In genomic region chr10:56980821-56981220, GRCm38 (mm10) we compare ENCODE assay signal across 12 mouse cellular contexts.
DNase-seq lines count a peak whose midpoint lies in the region; ATAC-seq and TF ChIP-seq lines count a peak whose summit lies in the region.
"Had no signal": no experiment of that assay in that cellular context is flagged by ENCODE, and none has a peak within 500 bp of the region (broad histone marks: within the 10 kb centered on the region; RNA-seq: fewer than 3 reads in every experiment).

No protein-coding gene starts in this region.

- no peak for TF ChIP-seq CTCF in lung, postnatal 0 days (IDR thresholded peaks at IDR 0.05)

- no peak overlapping the region for H3K4me3 ChIP-seq in lung, postnatal 0 days (ENCODE audit: low read depth, low read length)
- H3K4me3 ChIP-seq: neural tube, embryonic 13.5 days had no signal

- 33% methylated on average over 3 of the region's 3 CpGs for WGBS in lung, postnatal 0 days

- H3K36me3 ChIP-seq in lung, postnatal 0 days (ENCODE audit: insufficient read depth, low read length) = no peaks in the 10 kb centered on the region
- H3K36me3 ChIP-seq: neural tube, embryonic 13.5 days had no signal

- H3K9ac ChIP-seq in lung, postnatal 0 days (replicated peaks; ENCODE audit: low read depth) = no peak overlapping the region
- H3K9ac ChIP-seq: neural tube, embryonic 13.5 days had no signal

- no peaks in the 10 kb centered on the region for H3K4me1 ChIP-seq in lung, postnatal 0 days (ENCODE audit: insufficient read depth, low read depth, low read length)
- H3K4me1 ChIP-seq: neural tube, embryonic 13.5 days had no signal

- peak; percentile 43 for DNase-seq in brain, adult 2 months (ENCODE audit: low read depth, low spot score)
- DNase-seq in heart, adult 8-10 months (ENCODE audit: low spot score) = peak; percentile 81
- DNase-seq in heart, postnatal 25 days (ENCODE audit: low spot score) = peak; percentile 23
- peak; percentile 88 for DNase-seq in lung, postnatal 0 days (ENCODE audit: low spot score)
- no peak for DNase-seq in yolk sac, embryonic 10.5 days (ENCODE audit: low spot score)
- DNase-seq in adrenal gland, postnatal 10 days = no peak
- no peak for DNase-seq in spleen, postnatal 10 days (ENCODE audit: low spot score in 2 of 2)
- DNase-seq in thymus, postnatal 36 days = no peak
- DNase-seq: gastrocnemius, postnatal 36 days; kidney, postnatal 14 days had no signal

- no peak overlapping the region for H3K4me2 ChIP-seq in lung, postnatal 0 days (replicated peaks; ENCODE audit: low read depth, low read length)
- H3K4me2 ChIP-seq: neural tube, embryonic 13.5 days had no signal

- TF ChIP-seq EP300 in lung, postnatal 0 days (IDR thresholded peaks at IDR 0.05) = peak; percentile 96

- intact Hi-C loops in heart, postnatal 25 days (cut with DNase I) = loop anchor here (2.0 kb wide), 1 partner anchor 132 kb away; no protein-coding TSS in a partner anchor

- ATAC-seq in lung, postnatal 0 days = peak; percentile 98
- ATAC-seq: midbrain, embryonic 16.5 days had no signal

- no peaks in the 10 kb centered on the region for H3K9me3 ChIP-seq in lung, postnatal 0 days (ENCODE audit: low read length)
- H3K9me3 ChIP-seq: neural tube, embryonic 13.5 days had no signal

- H3K27ac ChIP-seq in lung, postnatal 0 days (ENCODE audit: low read length) = peak overlapping the region; percentile 72
- H3K27ac ChIP-seq: neural tube, embryonic 13.5 days had no signal

- H3K27me3 ChIP-seq in lung, postnatal 0 days (replicated peaks; ENCODE audit: insufficient read depth, low read length) = no peaks in the 10 kb centered on the region
- H3K27me3 ChIP-seq: neural tube, embryonic 13.5 days had no signal

Comparison
In these comparisons a context has a peak if more than half of its experiments do, and no peak if none do; other contexts are left out.
1. DNase-seq: peak in brain, adult 2 months (single experiment), heart, adult 8-10 months (single experiment), heart, postnatal 25 days (single experiment) and lung, postnatal 0 days (single experiment); none in yolk sac, embryonic 10.5 days (single experiment), adrenal gland, postnatal 10 days (single experiment), spleen, postnatal 10 days (0 of 2) and thymus, postnatal 36 days (0 of 2).